In genomic region chr6:29641816-29642215, GRCm38 (mm10) we compare ENCODE assay signal across 16 mouse cellular contexts.
"Had no signal": no experiment of that assay in that cellular context is flagged by ENCODE, and none has a peak within 500 bp of the region (broad histone marks: within the 10 kb centered on the region; RNA-seq: fewer than 3 reads in every experiment).

No protein-coding gene starts in this region.

- H3K27ac ChIP-seq: neural tube, embryonic 13.5 days; neural tube, embryonic 15.5 days; stomach, embryonic 15.5 days; stomach, postnatal 0 days had no signal

- H3K9ac ChIP-seq: neural tube, embryonic 13.5 days; neural tube, embryonic 15.5 days; stomach, embryonic 15.5 days had no signal

- H3K4me2 ChIP-seq: neural tube, embryonic 13.5 days; neural tube, embryonic 15.5 days; stomach, embryonic 15.5 days had no signal

- H3K36me3 ChIP-seq: neural tube, embryonic 13.5 days; neural tube, embryonic 15.5 days; stomach, embryonic 15.5 days had no signal

- H3K4me3 ChIP-seq: neural tube, embryonic 13.5 days; neural tube, embryonic 15.5 days; stomach, embryonic 15.5 days had no signal

- H3K9me3 ChIP-seq: neural tube, embryonic 15.5 days; stomach, embryonic 15.5 days had no signal

- H3K4me1 ChIP-seq: neural tube, embryonic 15.5 days; stomach, embryonic 15.5 days had no signal

- DNase-seq: retina, postnatal 1 day; right cerebral cortex, adult 18-20 months; right cerebral cortex, postnatal 14 days; right cerebral cortex, postnatal 25 days; right cerebral cortex, postnatal 4 days; spleen, adult 18-20 months; thymus, adult 18-20 months; thymus, adult 2 months; thymus, postnatal 14 days; thymus, postnatal 25 days; thymus, postnatal 36 days; thymus, postnatal 4 days had no signal

- H3K27me3 ChIP-seq: neural tube, embryonic 13.5 days; neural tube, embryonic 15.5 days; stomach, embryonic 15.5 days had no signal
